Mouse (Mus musculus) liver, adult 2 months (tissue): ENCODE data around the gene Glis2.

Source experiments
- CTCF ChIP-seq: fragments of 200-500 bp; IDR thresholded peaks from 2 replicates; pipeline ENCODE4 v1.5.1; 2011; ENCODE audit warnings: low read depth, low read length, control low read depth
- POLR2A ChIP-seq: fragments of 200-500 bp; IDR thresholded peaks from 2 replicates; pipeline ENCODE4 v1.6.1; 2011; ENCODE audit warnings: low read length, control low read depth; ENCODE audit not compliant: insufficient read depth; ENCODE audit errors: extremely low read depth

DNA sequence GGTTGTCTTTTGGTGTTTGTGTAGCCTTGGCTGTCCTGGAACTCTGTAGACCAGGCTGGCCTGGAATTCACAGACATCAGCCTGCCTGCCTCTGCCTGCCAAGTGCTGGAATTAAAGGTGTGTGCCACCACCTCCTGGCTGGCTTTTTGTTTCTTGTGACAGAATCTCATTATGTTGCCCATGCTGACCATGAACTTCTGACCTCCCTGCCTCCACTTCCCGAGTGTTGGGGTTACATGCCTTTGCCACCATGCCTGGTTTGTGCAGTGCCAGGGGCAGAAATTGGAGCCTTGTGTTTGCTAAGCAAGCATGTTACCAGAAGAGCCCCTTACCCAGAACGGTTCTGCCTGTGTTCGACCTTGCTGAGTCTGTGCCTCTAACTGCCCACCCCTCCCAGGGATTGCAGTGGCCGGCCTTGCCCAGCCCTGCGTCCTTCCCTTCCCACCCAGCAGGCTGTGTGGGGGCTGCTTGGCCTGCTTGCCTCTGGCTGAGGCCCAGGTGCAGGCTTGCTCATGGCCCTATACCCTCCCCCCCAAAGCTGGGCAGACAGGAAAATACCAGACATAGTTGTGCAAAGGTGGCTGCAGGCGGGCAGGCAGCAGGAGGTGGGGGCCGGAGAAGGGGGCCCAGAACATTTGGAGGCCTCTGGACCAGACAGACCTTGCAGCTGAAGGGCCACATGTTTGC lies 8.4 kb downstream of the Glis2 start:
- TF ChIP-seq CTCF: no peak
- no peak for TF ChIP-seq POLR2A
